Mouse (Mus musculus): ENCODE measurements around the gene Gm21972. TPM values are rescaled to one million over a fixed set of nuclear protein-coding genes. Genes with fewer than 3 reads are reported as not detected.

Gene Gm21972
- polyA plus RNA-seq, 1 experiment from 2014 or later: not detected

DNA sequence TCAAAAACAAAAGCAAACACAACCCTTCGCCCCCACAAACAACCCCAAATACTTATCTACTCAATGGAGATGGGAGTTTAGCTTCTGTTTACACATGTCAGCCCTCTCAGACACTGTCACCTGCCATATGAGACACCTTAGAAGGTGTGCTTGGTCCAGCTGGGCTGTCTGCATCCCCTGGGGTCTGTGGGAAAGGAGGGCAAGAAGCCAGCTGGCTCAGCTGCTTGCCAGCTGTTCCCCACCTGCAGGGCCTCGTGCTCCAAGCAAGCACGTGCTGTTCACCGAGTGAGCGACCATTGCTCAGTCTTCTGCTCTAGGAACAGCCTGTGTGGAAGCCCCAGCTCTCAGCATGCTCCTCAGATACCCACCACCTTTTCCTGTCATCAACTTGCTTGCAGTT lies 65.6 kb downstream of the Gm21972 start:
- Histone ChIP-seq H3K9me3 (replicated peaks; ENCODE audit: control insufficient read depth, low read length) (no peaks in the 10 kb centered on the region), H3K27me3 (ENCODE audit: control insufficient read depth, insufficient read depth, low read length) (no peaks in the 10 kb centered on the region), H3K27ac (ENCODE audit: low read length) (no peak overlapping the region), H3K36me3 (ENCODE audit: control insufficient read depth, insufficient read depth, low read length) (no peaks in the 10 kb centered on the region), H3K4me1 (ENCODE audit: control insufficient read depth, insufficient read depth, low read length) (no peaks in the 10 kb centered on the region), H3K9ac (ENCODE audit: low read length) (no peak overlapping the region), H3K4me3 (replicated peaks; ENCODE audit: low read length) (no peak overlapping the region), H3K4me2 (ENCODE audit: low read depth, low read length) (no peak overlapping the region)
- no peak for ATAC-seq (ENCODE audit: insufficient read depth, low FRiP score)
- WGBS: 72% methylated on average over 5 of the region's 5 CpGs

DNA sequence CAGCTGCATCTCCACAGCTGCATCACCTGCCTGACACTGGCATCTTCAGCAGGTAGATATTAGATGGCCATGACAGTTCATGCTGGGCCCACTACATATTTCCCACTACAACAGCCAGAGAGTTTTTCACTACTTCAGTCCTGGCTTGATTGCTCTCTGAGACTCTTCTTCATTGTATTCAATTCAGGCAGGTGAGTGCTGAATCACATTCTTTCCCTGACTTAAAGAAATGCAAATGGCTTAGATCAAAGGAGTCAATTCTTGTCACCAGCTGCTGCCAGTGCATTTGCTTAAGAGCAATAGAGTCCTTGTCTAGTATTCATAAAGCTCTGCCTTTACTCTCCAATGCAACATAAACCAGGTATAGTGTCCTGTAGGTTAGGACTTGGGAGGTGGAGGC lies 67.9 kb downstream of the Gm21972 start:
- H3K9me3 ChIP-seq (replicated peaks; ENCODE audit: control insufficient read depth, low read length): no peaks in the 10 kb centered on the region
- no peak overlapping the region for H3K4me3 ChIP-seq (replicated peaks; ENCODE audit: low read length)
- H3K4me1 ChIP-seq (ENCODE audit: control insufficient read depth, insufficient read depth, low read length): no peaks in the 10 kb centered on the region
- H3K27ac ChIP-seq (ENCODE audit: low read length): no peak overlapping the region
- no peak overlapping the region for H3K4me2 ChIP-seq (ENCODE audit: low read depth, low read length)
- H3K9ac ChIP-seq (ENCODE audit: low read length): no peak overlapping the region
- no peaks in the 10 kb centered on the region for H3K27me3 ChIP-seq (ENCODE audit: control insufficient read depth, insufficient read depth, low read length)
- no peak for ATAC-seq (ENCODE audit: insufficient read depth, low FRiP score)
- H3K36me3 ChIP-seq (ENCODE audit: control insufficient read depth, insufficient read depth, low read length): no peaks in the 10 kb centered on the region

DNA sequence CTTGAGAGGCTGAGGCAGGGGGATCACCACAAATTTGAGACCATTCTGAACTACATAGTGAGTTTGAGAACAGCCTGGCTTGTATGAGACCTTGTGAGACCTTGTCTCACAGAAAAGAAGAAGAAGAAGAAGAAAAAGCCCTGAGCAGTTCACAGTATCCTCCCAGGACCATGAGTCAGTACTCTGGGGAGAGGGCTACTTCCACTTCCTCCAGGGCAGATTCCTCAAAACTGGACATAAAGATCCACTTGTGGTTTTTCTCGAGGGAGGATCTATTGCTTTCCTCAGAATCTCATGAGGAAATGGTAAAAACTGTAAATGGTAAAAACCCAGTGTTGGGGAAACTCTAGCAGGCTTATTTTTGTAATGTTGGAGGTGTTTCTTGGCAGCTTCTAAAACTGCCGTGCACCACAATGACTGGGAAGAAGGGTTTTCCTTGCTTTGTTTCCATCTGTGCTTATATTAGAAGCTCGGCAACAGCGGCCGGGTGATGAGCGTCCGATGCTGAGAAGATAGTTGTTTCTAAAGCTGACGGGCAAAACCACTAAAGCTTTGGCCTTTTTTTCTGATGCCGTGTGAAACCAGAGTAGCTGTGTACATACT lies 69.3 kb downstream of the Gm21972 start:
- Histone ChIP-seq H3K27me3 (ENCODE audit: control insufficient read depth, insufficient read depth, low read length) (no peaks in the 10 kb centered on the region), H3K4me3 (replicated peaks; ENCODE audit: low read length) (no peak overlapping the region), H3K9me3 (replicated peaks; ENCODE audit: control insufficient read depth, low read length) (no peaks in the 10 kb centered on the region), H3K9ac (ENCODE audit: low read length) (no peak overlapping the region), H3K4me2 (ENCODE audit: low read depth, low read length) (no peak overlapping the region), H3K36me3 (ENCODE audit: control insufficient read depth, insufficient read depth, low read length) (no peaks in the 10 kb centered on the region), H3K27ac (ENCODE audit: low read length) (no peak overlapping the region), H3K4me1 (ENCODE audit: control insufficient read depth, insufficient read depth, low read length) (no peaks in the 10 kb centered on the region)
- WGBS: 82% methylated on average over 9 of the region's 9 CpGs
- ATAC-seq (ENCODE audit: insufficient read depth, low FRiP score): no peak

DNA sequence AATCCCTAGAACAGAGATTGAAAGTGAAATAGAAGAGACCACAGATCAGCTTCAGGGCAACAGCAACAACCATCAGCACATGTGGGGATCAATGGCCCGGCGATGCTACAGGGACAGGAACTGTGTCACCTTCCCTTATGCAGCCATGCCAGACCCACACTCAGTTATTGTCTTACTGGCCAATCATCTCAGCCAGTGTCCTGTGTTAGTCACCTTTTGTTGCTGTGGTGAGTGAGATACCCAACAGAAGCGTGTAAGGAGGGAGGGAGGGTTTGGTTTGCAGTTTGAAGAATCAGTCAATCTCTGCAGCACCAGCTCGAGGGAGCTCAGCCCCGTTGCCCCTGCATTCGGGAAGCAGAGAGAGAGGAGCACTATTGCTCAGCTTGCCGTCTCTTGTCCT lies 77.2 kb downstream of the Gm21972 start:
- H3K4me1 ChIP-seq (ENCODE audit: control insufficient read depth, insufficient read depth, low read length): no peaks in the 10 kb centered on the region
- no peak for ATAC-seq (ENCODE audit: insufficient read depth, low FRiP score)
- WGBS: 82% methylated on average over 7 of the region's 7 CpGs
- H3K27me3 ChIP-seq (ENCODE audit: control insufficient read depth, insufficient read depth, low read length): no peaks in the 10 kb centered on the region
- H3K9ac ChIP-seq (ENCODE audit: low read length): no peak overlapping the region
- no peak overlapping the region for H3K27ac ChIP-seq (ENCODE audit: low read length)
- H3K36me3 ChIP-seq (ENCODE audit: control insufficient read depth, insufficient read depth, low read length): 0 out of 2 replicates have a peak, but pooled peaks cover 3% of the 10 kb centered on the region
- no peak overlapping the region for H3K4me3 ChIP-seq (replicated peaks; ENCODE audit: low read length)
- H3K4me2 ChIP-seq (ENCODE audit: low read depth, low read length): no peak overlapping the region
- no peaks in the 10 kb centered on the region for H3K9me3 ChIP-seq (replicated peaks; ENCODE audit: control insufficient read depth, low read length)

DNA sequence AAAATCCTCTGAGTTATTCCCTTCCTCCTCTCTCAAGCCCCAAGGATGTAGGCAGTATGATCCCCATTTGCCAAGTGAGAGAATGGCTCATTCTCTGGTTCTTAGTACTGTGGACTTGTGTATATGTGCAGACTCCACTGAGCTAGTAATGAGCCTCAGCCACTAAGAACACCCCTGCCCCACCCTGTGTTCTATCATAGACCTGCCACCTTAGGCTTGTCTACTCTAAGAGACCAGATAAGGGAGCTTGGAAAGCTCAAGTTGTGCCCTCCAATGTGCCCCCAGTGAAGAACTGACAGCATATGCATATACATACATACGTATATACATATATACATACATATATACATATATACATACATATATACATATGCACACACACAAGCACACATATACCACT lies 78.1 kb downstream of the Gm21972 start:
- Histone ChIP-seq H3K27ac (ENCODE audit: low read length) (no peak overlapping the region), H3K4me1 (ENCODE audit: control insufficient read depth, insufficient read depth, low read length) (no peaks in the 10 kb centered on the region), H3K27me3 (ENCODE audit: control insufficient read depth, insufficient read depth, low read length) (no peaks in the 10 kb centered on the region), H3K4me3 (replicated peaks; ENCODE audit: low read length) (no peak overlapping the region), H3K36me3 (ENCODE audit: control insufficient read depth, insufficient read depth, low read length) (0 out of 2 replicates have a peak, but pooled peaks cover 3% of the 10 kb centered on the region), H3K4me2 (ENCODE audit: low read depth, low read length) (no peak overlapping the region), H3K9me3 (replicated peaks; ENCODE audit: control insufficient read depth, low read length) (no peaks in the 10 kb centered on the region), H3K9ac (ENCODE audit: low read length) (no peak overlapping the region)
- ATAC-seq (ENCODE audit: insufficient read depth, low FRiP score): no peak
- WGBS: 90% methylated on average over 1 of the region's 1 CpGs

Other genes with a start within 250 kb of the Gm21972 start
- gene Itm2c, start 239.4 kb upstream of the Gm21972 start, polyA plus RNA-seq (2015; fragmentation: Nextera tagmentation; extraction: Ambion mirVana): 168 and 175 TPM in 2 replicates
- gene 4933407L21Rik, start 205.2 kb upstream of the Gm21972 start, polyA plus RNA-seq (2015; fragmentation: Nextera tagmentation; extraction: Ambion mirVana): 0.44 and 0.51 TPM in 2 replicates
- 0.04 and 0.10 TPM in 2 replicates for gene Gpr55, start 172.6 kb upstream of the Gm21972 start, polyA plus RNA-seq (2015; fragmentation: Nextera tagmentation; extraction: Ambion mirVana)
- not detected in 2 replicates for gene Spata3, start 116.8 kb upstream of the Gm21972 start, polyA plus RNA-seq (2015; fragmentation: Nextera tagmentation; extraction: Ambion mirVana)
- 3.3 TPM in 2 replicates for gene 2810459M11Rik, start 87.8 kb upstream of the Gm21972 start, polyA plus RNA-seq (2015; fragmentation: Nextera tagmentation; extraction: Ambion mirVana)
- gene Psmd1, start 69.2 kb upstream of the Gm21972 start, polyA plus RNA-seq (2015; fragmentation: Nextera tagmentation; extraction: Ambion mirVana): 150 and 154 TPM in 2 replicates
- 0.82 and 0.98 TPM in 2 replicates for gene Htr2b, start 21.7 kb upstream of the Gm21972 start, polyA plus RNA-seq (2015; fragmentation: Nextera tagmentation; extraction: Ambion mirVana)
- gene Armc9, start 21.1 kb downstream of the Gm21972 start, polyA plus RNA-seq (2015; fragmentation: Nextera tagmentation; extraction: Ambion mirVana): 17.1 and 19.1 TPM in 2 replicates
- 4.6 and 4.8 TPM in 2 replicates for gene B3gnt7, start 169.2 kb downstream of the Gm21972 start, polyA plus RNA-seq (2015; fragmentation: Nextera tagmentation; extraction: Ambion mirVana)
- 346 and 382 TPM in 2 replicates for gene Ncl, start 225.8 kb downstream of the Gm21972 start, polyA plus RNA-seq (2015; fragmentation: Nextera tagmentation; extraction: Ambion mirVana)